Mouse (Mus musculus): ENCODE results near the gene Mcub.

Gene Mcub

DNA sequence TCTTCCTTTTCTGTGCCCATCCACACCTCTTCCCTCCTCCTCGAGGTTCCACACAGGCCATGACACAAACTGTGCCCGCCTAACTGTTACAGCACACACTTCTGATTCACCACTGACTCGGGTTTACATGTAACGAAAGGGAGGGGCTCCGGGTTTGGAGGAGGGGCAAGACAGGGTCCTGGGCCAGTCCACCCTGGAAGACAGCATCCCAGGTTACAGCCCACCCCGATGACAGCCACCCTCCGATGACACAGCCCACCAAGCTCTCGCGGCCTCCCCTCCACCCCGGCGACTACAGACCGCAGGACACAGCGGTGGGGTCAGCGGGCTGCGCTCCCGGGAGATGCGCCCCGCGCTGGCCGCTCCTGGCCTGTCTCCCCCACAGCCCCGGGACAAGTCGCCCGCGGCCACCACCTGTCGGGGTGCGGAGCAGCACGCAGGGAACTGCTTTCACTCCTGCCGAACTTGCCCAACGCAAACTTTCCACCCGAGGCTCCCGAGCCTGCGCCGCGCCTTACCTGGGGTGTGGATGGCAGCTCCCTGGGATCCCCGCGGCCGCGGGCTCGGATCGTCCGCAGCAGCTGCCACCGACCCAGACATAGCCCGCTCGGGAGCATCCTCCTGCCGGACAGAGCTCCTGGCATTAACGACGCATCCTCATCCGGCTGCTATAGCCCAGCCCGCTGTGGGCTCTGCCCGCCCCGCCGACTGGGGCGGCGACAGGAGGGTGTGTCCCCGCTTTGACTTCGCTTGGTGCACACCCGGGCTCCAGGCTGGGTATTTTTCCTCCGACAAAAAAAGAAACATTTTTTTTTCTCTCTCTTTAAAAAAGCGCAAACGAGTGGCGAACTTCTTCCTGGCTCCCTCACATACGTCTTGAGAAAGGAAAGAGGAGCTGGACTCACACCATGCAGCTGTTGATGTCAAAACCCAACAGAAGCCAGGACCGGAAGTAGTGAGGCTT is at the start of gene Mcub:
Mcub (minus strand) TSS at position 775 of the 964 bp plus-strand sequence.
- DNase-seq (ENCODE audit: low spot score in 2 of 2), result no peak

DNA sequence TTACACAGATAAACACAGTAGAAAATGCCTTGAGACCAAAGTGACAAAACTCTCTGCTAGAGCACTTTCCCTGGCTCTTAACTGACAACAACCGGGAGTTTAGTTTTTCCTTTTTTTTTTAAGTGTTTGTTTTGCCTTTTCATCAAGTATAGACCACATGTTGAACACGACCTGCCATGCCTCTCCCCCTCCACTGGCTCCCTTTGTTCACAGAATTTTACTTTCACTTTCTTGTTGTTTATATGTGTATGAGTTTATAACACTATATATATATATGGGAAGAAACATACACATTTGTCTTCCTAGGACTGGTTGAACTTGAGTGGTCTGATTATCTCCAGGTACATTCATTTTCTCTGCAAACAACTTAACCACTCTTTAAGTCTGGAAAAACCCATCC is 42.9 kb upstream of the Mcub start:
- no peak for DNase-seq (ENCODE audit: low spot score in 2 of 2)

DNA sequence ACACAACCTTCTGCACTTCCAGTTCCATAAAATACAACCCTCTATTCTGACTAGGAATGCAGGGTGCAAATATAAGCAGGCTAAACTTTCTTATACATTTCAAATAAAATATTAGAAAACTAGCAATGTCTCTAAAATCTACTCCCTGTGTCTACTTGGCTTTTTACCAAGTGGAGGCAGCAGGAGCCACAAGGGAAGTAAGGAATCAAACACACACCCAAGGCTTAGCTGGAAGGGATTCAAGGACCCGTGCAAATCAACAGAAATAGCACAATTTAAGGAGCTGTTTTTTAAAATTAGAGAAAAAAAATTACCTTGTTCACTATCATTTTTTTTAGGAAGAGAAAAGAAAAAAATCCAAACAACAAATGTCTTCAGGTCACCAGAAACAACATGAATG is 41.2 kb upstream of the Mcub start:
- DNase-seq (ENCODE audit: low spot score in 2 of 2), result no peak

DNA sequence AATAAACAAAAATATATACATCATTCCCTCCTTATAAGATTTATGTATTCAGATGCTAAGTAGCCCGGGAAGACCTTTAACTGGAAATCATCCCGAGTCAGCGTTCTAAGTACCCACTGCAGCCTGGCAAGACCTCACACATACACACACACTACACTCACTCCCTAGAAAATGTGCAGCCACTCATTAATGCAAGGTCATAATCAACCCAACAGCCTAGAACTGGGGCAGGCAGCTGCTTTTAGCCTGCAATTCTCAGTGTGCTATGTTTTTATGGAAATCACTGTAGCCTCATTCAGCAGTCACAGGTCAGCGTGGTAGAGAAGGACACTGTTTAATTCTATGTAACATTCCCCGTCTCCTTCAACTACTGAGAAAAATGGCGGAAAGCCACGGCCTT is 36.1 kb upstream of the Mcub start:
- DNase-seq (ENCODE audit: low spot score in 2 of 2), result no peak

DNA sequence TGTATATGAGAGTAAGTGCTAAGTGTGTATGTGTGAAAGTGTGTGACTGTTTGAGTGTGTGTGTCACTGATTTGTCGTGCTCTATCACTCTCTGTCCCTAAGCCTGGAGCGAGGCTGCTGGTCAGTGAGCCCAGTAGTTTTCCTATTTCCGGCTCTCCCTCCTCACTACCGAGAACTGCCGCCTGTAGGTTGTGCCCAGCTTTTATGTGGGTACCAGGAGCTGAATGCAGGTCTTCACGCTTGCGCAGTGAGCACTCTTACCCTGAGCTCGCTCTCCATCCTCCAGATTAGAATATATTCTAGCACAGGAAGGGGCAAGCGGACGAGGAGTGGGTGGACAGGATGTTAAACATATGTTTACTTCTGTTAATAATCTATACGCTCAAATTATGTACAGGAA is 30.9 kb upstream of the Mcub start:
- DNase-seq (ENCODE audit: low spot score in 2 of 2), result no peak

DNA sequence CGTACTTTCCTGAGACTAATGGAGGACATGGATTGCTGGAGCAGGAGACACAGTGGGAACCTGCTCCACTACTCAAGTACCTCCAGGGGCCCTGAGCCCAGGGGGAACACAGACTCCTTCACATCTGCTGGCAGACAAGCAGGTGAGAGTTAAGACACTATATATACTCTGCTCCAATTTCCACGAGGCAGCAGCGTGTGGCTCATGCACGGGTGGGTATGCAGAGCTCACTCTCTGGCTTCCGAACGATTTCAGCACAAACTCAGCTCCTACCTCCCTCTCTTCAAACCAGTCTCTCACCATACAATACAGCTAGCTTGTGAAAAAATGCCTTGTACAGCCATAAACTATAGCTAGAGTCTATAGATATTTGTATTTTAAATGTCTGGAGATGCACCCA is 28.5 kb upstream of the Mcub start:
- peak in 1 of 2 experiments; percentile 43 for DNase-seq (ENCODE audit: low spot score in 2 of 2)

DNA sequence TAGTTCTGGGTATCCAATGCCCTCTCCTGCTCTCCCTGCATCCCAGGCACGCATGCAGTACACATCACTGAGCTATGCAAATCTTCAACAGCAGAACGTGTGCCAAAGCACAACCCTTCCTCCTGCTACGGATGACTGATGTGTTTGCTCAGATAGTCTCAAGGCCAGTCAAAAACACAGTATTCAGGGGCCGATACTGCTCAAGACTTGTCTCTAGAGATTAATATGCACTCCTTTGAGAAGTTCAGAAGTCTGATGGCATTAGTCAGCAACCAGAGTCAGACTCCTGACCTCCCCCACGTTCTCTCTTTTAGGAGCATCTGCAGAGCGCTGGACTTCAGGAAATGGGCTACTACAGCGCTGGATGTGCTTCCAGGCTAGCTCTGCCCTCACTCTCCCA is 28.0 kb upstream of the Mcub start:
- no peak for DNase-seq (ENCODE audit: low spot score in 2 of 2)

DNA sequence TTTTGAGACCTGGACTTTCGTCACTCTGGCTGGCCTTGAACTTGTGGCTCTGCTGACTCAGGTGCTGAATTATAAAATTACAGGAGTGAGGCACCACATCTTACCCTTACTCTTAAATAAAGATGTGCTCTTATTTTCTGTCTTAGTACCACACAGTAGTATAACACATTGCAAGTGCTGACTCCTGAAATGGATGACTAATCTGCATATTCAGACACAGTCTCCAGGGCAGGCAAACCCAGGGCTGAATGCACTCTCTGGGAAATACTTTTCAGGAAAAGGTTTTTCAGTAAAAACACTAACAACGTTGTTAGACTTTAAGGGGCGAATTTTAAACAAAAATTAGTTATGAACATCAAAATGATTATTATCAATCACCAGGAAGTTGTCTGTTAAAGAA is 27.3 kb upstream of the Mcub start:
- DNase-seq (ENCODE audit: low spot score in 2 of 2), result no peak

DNA sequence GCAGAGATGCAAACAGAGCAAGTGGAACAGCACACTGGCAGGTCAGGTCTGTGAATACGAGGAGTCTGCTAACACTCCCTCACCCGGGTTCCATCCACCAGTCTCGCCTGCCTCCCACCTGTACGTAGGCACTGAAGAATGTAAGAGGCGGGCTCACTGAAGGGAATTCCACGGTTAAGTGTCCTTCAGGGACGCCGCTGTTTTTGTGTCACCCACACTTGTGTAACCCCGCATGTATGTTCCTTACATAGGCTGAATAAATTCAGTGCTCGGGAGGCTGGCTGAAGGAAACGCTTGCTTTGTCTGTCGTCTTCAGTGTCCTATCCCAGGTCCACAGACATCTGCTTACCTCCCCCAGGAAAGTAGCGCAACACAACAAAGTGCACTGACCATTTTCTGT is 17.3 kb upstream of the Mcub start:
- no peak for DNase-seq (ENCODE audit: low spot score in 2 of 2)

DNA sequence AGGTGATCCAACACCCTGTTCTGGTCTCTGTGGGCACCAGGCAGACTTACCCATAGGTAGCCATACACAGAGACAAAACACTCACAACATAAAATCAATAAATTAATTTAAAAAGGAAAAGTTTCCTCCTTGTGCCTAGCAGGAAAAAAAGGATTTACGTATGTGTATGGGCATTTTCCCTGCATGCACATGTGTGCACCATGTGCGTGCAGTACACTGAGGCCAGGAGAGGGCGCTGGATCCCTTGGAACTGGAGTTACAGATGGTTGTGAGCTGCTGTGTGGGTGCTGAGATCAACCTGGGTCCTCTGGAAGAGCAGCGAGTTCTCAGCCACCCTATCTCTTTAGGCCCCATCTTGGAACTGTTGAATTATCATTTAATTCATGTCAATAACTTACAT is 15.3 kb upstream of the Mcub start:
- no peak for DNase-seq (ENCODE audit: low spot score in 2 of 2)

DNA sequence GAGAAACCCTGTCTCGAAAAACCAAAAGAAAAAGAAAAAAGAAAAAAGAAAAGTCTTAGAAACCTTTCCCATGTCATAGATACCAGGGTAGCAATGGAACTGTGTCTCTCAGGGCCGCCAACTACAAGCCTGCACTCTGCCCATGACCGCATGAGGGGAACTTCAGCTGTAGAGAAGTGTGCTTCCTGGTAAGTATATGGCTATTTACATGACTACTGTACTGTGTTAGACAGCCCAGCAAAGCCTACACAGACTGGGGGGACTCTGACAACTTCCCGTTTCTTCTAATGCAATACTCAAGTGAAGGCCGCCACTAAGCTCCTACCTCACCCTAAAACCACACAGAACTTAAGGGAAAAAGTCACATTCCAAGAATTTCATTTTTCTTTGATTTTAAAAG is 14.8 kb upstream of the Mcub start:
- no peak for DNase-seq (ENCODE audit: low spot score in 2 of 2)

DNA sequence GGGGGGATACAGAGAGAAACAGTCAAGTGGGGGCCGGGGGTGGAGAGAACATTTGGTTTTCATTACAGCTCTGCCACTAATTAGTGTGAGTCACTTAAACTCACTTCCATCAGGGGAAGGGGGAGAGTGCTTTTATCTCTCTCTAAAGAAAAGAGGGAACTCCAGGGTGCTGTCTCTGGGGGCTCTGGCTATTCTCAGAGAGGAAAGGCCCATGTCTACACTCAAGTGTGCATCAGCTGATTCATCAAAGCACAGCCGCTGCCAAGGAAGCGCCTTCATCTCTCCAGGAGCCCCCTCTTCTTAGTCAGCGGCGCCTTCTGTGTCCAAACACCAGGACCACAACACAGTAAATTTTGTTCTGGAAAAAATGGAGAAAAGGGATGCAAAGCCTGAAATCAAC is 12.3 kb upstream of the Mcub start:
- no peak for DNase-seq (ENCODE audit: low spot score in 2 of 2)

DNA sequence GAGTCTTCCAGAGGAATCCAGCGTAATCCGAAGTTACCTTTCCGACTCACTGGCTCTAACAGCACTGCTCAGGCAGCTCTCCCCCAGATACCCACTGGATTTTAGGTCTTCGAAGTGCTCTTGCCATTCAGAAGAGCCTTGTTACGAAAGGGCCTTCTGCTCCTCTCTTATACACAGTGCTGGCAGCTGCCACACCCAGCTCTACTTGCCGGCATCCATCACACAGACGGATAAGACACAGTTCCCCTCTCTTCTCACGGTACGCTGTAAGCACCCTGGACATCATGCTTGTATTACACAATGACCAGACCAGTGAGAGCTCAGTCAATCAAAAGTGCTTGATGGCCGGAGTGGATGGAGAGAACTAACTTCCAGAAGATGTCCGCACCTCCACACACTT is 11.8 kb upstream of the Mcub start:
- DNase-seq (ENCODE audit: low spot score in 2 of 2), result no peak

DNA sequence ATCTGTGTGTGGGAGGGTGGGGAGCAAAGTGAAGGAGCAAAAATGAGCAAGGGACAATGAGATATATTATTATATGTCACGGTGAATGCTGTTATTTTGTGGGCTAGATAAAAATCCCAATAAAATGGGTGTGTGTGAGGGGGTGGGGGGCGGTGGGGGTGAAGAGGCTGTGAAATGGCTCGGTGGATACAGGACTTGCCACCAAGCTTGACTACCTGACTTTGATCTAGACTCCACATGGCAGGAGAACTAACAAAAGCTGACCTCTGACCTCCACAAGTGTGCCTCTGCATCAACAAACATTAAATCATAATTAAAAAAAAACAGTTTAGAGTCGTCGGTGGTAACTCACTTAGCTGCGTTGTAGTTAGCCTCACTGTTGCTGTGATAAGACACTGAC is 9.5 kb upstream of the Mcub start:
- DNase-seq (ENCODE audit: low spot score in 2 of 2), result no peak

DNA sequence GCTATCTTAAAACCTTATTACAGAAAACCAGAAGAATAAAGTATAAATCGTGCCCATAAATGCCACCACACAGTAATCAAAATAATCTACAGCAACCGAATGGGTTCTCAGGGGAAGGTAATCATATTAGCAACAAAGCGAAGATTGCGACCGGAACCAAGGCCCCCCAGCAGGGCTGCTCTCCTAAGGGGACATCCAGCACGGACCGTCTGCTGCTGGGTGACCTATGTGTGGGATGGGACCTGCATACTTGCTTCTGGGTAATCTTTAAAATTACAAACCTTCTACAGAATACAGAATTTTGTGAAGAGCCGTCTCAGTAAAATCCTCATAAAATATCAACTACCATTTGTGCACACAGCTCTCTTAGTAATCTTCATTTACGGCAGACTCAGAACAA is 8.7 kb upstream of the Mcub start:
- no peak for DNase-seq (ENCODE audit: low spot score in 2 of 2)

DNA sequence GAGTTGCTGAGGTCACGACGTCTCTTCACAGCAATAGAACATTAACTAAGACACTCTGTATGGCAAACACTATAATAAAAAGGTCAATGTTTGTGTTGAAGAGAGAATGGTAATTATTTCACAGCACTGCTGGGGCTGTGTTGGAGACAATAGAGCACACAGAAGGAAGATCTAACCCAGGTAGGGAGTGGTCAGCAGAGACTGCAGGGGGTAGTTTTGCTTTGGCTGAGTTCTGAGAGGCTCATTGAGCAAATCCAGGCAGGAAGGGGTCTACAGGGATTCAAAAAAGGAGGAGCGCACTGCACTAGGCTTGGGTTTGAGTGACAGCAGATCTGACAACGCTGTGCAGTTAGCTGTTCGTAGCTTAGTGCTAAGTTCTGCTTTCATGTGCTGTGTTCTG is 6.3 kb upstream of the Mcub start:
- no peak for DNase-seq (ENCODE audit: low spot score in 2 of 2)

DNA sequence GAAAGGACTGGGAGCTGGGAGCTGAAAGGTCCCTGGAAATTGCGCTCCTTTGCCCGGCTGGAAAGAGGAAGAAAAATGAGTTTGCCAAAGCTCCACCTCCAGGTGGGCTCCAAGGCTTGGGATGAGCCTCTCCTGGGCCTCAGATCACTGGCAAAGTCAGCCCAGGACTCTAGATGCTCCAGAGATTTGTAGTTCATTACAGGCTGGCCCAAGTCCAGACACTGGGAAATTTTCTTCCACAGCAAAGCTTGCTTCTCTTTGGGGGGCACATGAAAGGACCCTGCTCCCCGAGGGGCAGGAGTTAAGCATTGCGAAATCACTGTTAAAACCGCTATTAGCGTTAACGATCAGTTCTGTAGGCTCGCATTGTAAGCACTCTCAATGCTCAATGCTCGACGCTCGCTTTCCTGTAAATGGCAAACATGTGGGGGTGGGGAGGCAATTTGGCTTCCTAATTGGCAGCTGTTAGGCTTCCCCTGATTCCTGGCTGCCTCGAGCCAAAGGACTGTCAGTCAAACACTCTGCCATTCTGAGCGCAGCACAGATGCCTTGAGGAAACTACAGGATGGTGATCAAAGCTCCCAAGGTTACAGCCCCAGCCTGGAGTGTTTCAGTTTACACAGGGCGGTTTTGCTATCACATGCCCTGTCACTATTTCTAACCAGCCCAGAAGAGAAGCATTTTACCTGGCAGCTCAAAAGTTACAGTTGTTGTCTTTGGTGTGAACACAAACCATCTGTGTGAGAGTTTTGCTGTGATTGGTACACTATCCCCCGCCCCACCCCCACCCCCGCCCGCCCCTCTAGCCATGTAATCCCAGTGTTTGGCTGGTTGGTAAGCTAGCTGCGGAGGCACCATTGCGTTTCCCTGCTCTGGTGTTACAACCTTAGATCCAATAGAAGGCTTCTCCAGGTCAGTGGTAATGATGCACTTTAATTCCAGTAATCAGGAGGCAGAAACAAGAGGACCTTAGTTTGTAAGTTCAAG is 816 bp upstream of the Mcub start:
- no peak for DNase-seq (ENCODE audit: low spot score in 2 of 2)

DNA sequence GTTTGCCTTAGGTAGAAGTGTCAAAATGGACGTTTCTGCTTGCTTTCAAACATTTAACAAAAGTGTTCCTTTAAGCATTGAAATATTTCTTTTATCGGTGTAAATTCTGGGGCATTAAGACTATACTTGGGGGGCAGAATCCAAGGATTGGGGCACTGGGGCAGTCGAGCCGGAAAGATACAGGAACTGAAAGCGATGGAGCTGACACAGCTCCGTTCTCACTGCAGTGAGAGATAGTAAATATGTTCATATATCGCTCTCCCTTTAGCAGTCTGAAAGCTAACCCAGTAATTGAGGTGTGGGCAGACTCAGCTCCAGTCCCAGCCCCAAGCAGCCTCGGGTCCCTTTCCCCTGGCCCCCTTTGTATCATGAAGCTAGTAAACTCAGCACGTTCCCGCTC is 975 bp downstream of the Mcub start:
- DNase-seq (ENCODE audit: low spot score in 2 of 2), result no peak

DNA sequence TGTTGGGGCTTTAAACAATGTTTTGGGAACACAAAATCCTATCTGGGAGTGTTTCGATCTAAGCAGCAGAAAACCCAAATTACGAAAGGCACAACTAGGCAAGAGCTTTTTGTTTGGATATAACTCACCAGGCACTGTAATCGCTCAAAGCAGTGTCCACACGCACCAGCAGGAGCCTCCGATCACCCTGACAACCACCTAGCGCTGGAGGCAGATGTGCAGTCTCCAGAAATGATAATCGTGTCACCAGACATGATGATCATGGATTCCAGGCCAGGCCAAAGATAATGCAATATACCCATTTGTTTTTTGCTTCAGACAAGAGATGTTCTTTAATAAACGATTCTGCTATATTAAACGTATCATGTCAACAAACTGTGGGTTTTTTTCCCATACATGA is 2.1 kb downstream of the Mcub start:
- DNase-seq (ENCODE audit: low spot score in 2 of 2), result no peak

DNA sequence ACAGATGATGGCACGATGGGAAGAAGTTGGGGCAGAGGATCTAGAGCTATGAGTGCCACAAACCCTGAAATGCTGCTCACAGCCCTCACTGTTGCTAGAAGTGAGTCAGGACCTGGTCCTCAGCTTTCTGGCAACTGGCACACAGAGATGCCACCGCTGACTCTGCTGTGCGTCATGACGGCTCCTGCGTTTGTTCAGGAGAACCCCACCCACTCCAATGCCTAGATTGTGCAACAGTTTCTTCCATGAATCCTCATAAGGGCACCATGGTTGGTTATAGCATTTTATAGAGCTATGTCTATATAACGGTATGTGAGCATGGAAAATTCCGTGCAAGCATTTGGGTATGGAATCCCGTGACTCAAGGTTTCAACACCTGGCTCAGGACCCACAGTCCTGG is 5.3 kb downstream of the Mcub start:
- no peak for DNase-seq (ENCODE audit: low spot score in 2 of 2)

DNA sequence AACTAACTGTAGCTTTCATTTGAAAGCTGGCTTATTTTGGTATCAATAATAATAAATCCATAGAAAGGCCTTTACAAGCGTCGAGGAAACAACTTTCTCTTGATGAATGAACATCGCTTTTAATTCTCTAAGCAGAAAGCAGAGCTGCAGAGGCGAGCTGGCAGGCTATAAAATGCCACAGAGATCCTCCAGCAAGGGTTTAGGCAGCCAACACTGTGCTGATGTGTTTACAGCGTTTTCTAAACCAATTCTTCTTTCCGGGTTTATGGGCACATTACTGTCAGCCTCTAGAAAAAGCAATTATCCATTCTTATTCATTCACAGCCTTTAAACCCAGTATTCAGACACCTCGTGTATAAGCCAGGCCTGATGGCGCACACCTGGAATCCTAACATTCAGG is 7.5 kb downstream of the Mcub start:
- DNase-seq (ENCODE audit: low spot score in 2 of 2), result no peak

DNA sequence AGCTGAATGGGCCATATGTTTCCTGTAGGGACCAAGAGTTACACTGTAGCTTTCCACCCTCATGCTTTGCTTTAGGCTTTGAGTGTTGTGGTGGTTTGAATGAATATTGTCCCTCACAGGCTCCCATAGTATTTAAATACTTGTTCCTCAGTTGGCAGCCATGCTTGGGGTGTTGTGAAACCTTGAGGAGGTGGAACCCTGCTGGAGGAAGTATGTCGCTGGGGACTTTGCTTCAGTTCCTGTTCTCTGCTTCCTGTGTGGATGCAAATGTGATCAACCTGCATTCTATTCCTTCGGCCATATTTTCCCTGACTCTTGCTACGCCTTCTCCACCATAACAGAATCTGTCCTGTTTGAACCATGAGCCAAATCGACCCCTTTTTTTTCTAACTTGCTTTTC is 16.7 kb downstream of the Mcub start:
- DNase-seq (ENCODE audit: low spot score in 2 of 2), result no peak
